Mouse (Mus musculus) yolk sac, embryonic 10.5 days (tissue): Measurements from ENCODE around the gene Pitpnm2.
"Not testable (repeated sequence)": the region's sequence is repeated elsewhere in the genome, so short reads cannot be mapped to it uniquely, and the experiment has no call there.

Experiments
- DNase-seq: peaks from one replicate; pipeline ENCODE4 v3.0.0-alpha.2; 2017; ENCODE audit warnings: low spot score

Pitpnm2 gene

GRCm38 (mm10) chr5:124249614-124250591 is at the start of gene Pitpnm2:
Gene Pitpnm2, minus strand, starts transcription at chr5:124249760.
- no peak for DNase-seq

GRCm38 (mm10) chr5:124299307-124299706 is 49.7 kb upstream of the Pitpnm2 start:
- not testable (repeated sequence) for DNase-seq

GRCm38 (mm10) chr5:124296475-124296874 is 46.9 kb upstream of the Pitpnm2 start:
- peak; percentile 53 for DNase-seq

GRCm38 (mm10) chr5:124293967-124294366 is 44.4 kb upstream of the Pitpnm2 start:
- no peak for DNase-seq

GRCm38 (mm10) chr5:124290216-124290615 is 40.7 kb upstream of the Pitpnm2 start:
- DNase-seq: no peak

- DNase-seq: no peak
Observed at GRCm38 (mm10) chr5:124287616-124288247, 38.2 kb upstream of the Pitpnm2 start.

GRCm38 (mm10) chr5:124284330-124284729 is 34.8 kb upstream of the Pitpnm2 start:
- DNase-seq: no peak

GRCm38 (mm10) chr5:124282854-124283253 is 33.3 kb upstream of the Pitpnm2 start:
- DNase-seq: no peak

GRCm38 (mm10) chr5:124270226-124270625 is 20.7 kb upstream of the Pitpnm2 start:
- DNase-seq: no peak

GRCm38 (mm10) chr5:124269661-124270060 is 20.1 kb upstream of the Pitpnm2 start:
- no peak for DNase-seq

GRCm38 (mm10) chr5:124267652-124268051 is 18.1 kb upstream of the Pitpnm2 start:
- no peak for DNase-seq

- DNase-seq: no peak
Observed at GRCm38 (mm10) chr5:124266821-124267220, 17.3 kb upstream of the Pitpnm2 start.

- no peak for DNase-seq
Observed at GRCm38 (mm10) chr5:124263246-124263645, 13.7 kb upstream of the Pitpnm2 start.

GRCm38 (mm10) chr5:124262090-124262489 is 12.5 kb upstream of the Pitpnm2 start:
- DNase-seq: no peak

- no peak for DNase-seq
Observed at GRCm38 (mm10) chr5:124259133-124259532, 9.6 kb upstream of the Pitpnm2 start.

- DNase-seq: no peak
Observed at GRCm38 (mm10) chr5:124258026-124258425, 8.5 kb upstream of the Pitpnm2 start.

- no peak for DNase-seq
Observed at GRCm38 (mm10) chr5:124255141-124255540, 5.6 kb upstream of the Pitpnm2 start.

GRCm38 (mm10) chr5:124253555-124253954 is 4.0 kb upstream of the Pitpnm2 start:
- DNase-seq: no peak

- no peak for DNase-seq
Observed at GRCm38 (mm10) chr5:124252580-124253320, 3.2 kb upstream of the Pitpnm2 start.

- no peak for DNase-seq
Observed at GRCm38 (mm10) chr5:124251070-124251469, 1.5 kb upstream of the Pitpnm2 start.

GRCm38 (mm10) chr5:124248845-124249613 is 531 bp downstream of the Pitpnm2 start:
- peak; percentile 59 for DNase-seq
